Mouse (Mus musculus) right cerebral cortex, postnatal 4 days (tissue): ENCODE data around the gene Abca2.
A peak's percentile ranks its signal among the peaks of the same experiment; 100 is the strongest.

ENCODE experiments used
- DNase-seq: peaks from one replicate; pipeline ENCODE4 v3.0.0-alpha.2; 2022

The Abca2 gene

GRCm38 (mm10) chr2:25426721-25427191 is 1.7 kb upstream of the Abca2 start:
- peak; percentile 84 for DNase-seq

DNA sequence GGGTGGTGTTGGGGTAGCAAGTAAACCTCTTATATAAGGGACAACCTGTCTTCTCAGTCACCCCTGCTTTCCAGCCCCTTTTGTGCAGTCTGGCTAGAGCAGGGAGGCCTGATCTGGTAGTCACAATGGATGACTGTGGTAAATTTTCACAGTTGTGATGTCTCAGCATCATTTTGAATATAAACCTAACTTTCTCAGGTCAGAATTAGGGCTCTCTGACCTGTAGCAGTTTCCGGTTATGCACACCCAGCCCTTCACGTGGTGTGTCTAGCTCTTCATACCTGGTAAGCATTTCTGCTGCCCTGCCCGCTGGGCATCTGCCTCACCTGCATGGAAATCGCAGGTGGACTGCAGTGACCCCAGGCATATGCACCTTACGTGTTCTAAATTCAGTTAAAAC is 1.2 kb upstream of the Abca2 start:
- DNase-seq = no peak

DNA sequence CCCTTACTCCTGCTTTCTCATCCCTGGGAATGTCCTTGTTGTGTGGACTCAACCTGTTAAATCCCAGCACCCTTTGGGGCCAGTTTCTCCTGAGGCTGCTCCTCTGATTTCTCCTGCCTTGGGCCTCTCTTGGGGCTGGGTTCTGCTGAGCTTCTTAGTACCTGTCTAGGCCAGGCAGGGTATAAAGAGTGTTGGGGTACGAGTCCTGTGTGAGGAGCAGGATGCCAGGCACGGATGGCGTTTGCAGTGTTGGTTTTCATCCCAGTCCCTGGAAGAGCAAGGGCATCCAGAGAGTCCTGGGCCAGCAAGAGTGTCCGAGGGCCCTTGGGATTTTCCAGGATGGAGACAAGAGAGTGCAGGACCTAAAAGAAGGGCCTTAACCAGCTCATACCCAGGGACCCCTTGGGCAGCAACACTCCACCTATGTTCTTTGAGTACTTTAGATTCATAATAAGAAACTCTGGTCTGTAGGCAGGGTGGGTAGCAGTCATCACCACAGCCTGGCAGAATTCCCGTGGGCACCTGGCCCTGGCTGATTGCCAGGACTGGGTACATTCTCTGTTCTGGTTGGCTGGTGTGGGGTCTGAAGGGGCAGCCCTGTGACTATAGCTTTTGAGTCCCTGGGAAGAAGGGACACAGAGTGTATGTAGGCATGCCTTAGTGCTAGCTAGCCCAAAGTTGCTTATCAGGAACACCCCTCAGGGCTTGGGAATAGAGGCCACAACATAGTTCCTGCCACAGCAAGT is 1.1 kb downstream of the Abca2 start:
- DNase-seq = no peak

DNA sequence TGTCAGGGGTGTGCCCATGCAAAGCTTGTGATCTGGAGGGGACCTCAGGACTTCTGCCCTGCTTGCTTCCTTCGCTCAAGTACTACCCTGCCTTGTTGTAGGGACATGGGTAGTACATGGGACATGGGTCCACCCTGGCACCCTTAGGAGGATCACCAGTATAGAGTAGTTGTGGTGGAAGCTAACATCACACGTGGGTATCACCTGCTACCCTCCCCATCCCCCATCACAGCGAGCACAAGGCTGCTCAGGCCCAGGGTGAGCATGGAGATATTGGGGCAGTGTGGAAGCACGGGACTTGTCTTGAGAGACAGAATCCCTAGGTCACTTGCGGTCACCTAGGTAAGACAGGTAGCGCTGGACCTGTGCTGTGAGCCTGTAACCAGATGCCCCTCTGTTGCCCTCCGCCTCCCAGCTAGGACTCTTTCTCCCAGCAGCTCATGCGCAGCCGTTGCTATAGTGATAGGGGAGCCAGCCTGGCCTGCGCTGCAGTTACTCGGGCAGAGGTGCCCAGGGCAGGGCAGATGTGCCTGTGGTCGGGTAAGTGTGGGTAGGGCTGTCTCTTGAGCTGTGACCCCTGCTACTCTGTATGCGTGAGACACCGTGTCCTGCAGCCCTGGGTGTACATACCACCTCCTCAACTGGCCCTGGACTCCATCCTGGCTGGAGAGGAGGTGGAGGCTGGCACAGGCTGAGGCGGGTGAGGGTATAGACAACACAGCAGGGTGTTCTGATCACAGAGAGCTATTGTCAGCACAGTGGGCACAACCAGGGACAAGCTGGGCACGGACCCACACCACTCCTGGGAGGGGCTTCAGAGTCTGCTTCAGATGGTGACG is 2.1 kb downstream of the Abca2 start:
- no peak for DNase-seq

GRCm38 (mm10) chr2:25431308-25431855 is 2.9 kb downstream of the Abca2 start:
- no peak for DNase-seq

DNA sequence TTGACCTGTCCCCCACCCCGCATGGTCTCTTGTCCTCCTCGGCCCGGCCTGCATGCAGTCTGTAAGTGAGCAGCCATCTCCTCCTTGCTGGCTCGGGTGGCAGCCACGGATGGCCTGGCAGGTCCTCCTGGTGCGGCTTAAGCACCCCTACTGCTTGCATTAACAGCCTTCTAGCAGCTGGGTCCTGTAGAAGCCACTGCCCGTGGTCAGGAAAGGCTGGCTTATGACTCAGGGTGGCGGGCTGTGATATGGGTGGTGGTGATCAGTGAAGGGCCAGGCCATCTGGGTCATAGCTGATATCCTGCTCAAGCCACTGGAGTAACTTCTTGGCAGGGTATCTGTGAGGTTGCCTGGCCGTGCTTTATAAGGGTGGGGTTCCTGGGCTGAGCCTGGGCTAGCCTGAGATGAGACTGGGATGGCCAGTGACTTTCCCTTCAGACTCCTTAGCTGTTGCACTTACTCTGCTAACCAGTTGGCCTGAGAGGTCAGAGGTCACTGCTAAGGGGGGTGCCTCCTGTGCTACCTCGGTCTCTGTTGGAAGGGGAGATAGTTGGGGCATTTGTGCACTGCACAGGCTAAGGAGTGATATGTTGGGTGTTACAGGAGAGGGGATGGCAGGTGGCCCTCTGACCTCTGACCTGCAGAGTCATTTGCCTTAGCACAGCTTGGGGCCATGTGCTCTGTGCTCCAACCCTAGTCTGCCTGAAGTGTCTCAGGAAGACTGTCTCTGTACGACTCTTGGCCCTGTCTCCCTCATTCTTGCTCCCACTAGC is 4.0 kb downstream of the Abca2 start:
- no peak for DNase-seq

DNA sequence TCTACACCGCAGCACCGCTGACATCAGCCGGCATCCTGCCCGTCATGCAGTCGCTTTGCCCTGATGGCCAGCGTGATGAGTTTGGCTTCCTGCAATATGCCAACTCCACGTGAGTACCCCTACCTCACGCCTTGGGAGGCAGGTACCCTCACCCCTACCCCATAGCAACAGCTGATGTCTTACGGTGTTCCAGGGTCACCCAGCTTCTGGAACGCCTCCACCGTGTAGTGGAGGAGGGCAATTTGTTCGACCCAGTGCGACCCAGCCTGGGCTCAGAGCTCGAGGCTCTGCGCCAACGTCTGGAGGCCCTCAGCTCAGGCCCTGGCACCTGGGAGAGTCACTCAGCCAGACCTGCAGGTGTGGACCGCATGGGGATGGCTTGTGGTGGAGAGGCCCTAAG is 4.6 kb downstream of the Abca2 start:
- no peak for DNase-seq

GRCm38 (mm10) chr2:25434292-25434691 is 5.8 kb downstream of the Abca2 start:
- DNase-seq = no peak

GRCm38 (mm10) chr2:25436286-25436820 is 7.8 kb downstream of the Abca2 start:
- no peak for DNase-seq

GRCm38 (mm10) chr2:25441067-25441466 is 12.6 kb downstream of the Abca2 start:
- no peak for DNase-seq

GRCm38 (mm10) chr2:25442682-25443081 is 14.2 kb downstream of the Abca2 start:
- DNase-seq = no peak

DNA sequence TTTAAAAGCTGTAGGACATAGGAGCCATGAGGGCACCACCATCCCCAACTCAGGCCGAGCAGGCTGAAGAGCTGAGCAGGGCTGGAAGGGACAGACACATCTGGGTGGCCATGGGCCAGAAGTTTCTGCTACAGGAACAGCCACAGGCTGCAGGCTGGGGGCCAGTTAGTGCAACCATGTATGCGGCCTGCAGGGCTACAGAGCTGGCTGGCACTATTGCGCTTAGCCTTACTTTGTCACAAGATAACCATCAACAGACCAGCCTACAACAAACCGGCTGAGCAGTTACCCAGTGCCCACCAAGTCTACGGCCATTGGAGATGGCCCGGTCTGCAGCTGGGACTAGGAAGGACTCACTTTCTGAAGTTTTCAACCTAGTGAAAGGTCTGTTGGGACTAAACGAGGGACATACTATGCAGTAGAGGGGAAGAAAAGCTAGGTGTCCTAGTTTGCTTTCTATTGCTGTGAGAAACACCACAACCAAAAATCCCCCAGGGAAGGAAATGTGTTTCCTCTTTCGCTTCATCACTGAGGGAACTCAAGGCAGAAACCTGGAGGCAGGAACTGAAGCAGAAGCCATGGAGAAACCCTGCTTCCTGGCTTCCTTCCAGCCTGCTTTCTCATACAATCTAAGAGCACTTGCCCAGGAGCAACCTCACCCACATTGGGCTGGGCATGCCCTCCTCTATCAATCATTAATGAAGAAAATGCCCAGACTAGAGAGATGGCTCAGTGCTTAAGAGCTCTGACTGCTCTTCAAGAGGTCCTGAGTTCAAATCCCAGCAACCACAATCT is 22.5 kb downstream of the Abca2 start:
- DNase-seq = no peak

GRCm38 (mm10) chr2:25452951-25453350 is 24.4 kb downstream of the Abca2 start:
- no peak for DNase-seq

- DNase-seq = no peak
These were observed 27.9 kb downstream of the Abca2 start, which contains the start of gene Clic3 for GRCm38 (mm10) chr2:25456205-25456953. Gene Clic3 (plus strand): TSS chr2:25456838.

GRCm38 (mm10) chr2:25457022-25457896 is 28.8 kb downstream of the Abca2 start:
- no peak for DNase-seq

DNA sequence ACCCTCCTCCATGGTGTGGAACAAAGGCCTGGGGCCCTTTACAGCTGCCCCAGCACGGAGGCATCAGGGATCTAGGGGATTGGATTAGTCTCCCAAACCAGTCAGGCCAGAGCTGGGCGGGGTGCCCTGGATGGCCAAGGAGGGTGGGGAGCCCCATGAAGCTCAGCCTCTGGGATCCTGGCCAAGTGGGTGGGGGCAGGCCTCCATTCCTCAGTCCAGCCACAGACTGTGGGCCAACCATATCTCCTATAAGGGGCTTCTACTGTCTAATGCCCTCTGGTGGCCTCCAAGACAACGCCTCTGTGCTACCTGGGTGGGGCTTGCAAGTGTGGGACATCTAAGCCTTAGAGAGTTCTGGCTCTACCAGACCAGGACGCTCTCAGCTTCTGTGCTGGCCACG is 30.4 kb downstream of the Abca2 start:
- peak; percentile 42 for DNase-seq

DNA sequence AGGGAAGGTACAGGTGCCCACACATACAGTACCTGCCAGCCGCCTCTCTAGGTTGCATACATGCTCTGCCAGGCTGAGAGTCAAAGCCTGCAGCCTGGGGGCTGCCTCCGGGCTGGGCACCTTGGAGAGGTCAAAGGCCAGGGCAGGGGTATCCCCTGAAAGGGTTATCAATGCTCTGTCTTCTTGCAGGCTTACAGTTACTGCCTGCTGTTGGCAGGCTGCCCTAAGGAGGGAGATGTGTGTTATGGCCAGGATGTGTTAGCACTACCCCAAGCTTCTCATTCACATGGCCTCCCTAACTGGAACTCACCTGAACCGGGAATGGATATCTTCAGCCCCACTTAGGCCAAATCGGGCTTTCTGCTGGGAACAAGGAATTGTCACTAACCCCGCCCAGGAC is 31.6 kb downstream of the Abca2 start:
- DNase-seq = peak; percentile 43

GRCm38 (mm10) chr2:25460551-25461309 is 32.2 kb downstream of the Abca2 start, which contains the start of gene Paxx:
Gene Paxx (minus strand): TSS chr2:25461094.
- DNase-seq = peak; percentile 85

DNA sequence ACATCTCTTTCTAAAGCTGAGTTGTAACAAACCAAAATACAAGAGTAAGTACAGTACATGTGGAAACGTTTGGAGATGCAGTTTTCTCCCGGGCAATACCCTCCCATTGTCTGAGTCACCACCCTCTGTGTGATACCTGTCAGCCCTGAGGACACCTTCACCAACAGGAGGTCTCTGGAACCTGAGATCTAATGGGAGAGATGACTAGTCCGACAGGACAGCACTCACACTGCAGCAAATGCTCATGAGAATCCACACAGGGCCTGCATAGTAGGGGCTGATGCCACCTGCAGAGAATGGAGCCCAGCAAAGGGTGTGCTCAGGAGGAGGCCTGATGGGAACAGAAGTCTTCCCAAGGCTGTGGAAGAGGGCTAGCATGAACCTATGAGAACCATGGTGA is 32.9 kb downstream of the Abca2 start:
- no peak for DNase-seq
